8 mouse cellular contexts compared by ENCODE assay signal in genomic region chr7:82173540-82173939, GRCm38 (mm10). TPM values are rescaled to one million over a fixed set of nuclear protein-coding genes. Genes with fewer than 3 reads are reported as not detected.
A peak's percentile ranks its signal among the peaks of the same experiment; 100 is the strongest.
DNase-seq lines count a peak whose midpoint lies in the region; ATAC-seq and TF ChIP-seq lines count a peak whose summit lies in the region.

Gene Sh3gl3, plus strand, starts transcription at chr7:82173840.

- peaks cover 3% of the 10 kb centered on the region for H3K4me1 ChIP-seq in testis, adult 2 months (ENCODE audit: control insufficient read depth, insufficient read depth, low read length)
- peaks cover 21% of the 10 kb centered on the region for H3K4me1 ChIP-seq in limb, embryonic 13.5 days
- H3K4me1 ChIP-seq in stomach, postnatal 0 days (replicated peaks; ENCODE audit: control insufficient read depth, insufficient read depth) = 0 out of 2 replicates have a peak, but pooled peaks cover 3% of the 10 kb centered on the region

- peak within 1 kb of the TSS; percentile 74 for H3K9ac ChIP-seq in limb, embryonic 13.5 days
- peak within 1 kb of the TSS; percentile 59; the same call in 1 of the 2 replicates for H3K9ac ChIP-seq in stomach, postnatal 0 days (ENCODE audit: low read length)

- no peaks in the 10 kb centered on the region for H3K27me3 ChIP-seq in testis, adult 2 months (ENCODE audit: control insufficient read depth, insufficient read depth, low read length)
- peaks cover 7% of the 10 kb centered on the region; the same call in 1 of the 2 replicates for H3K27me3 ChIP-seq in limb, embryonic 13.5 days
- H3K27me3 ChIP-seq in stomach, postnatal 0 days (ENCODE audit: control insufficient read depth, insufficient read depth, low read length) = no peaks in the 10 kb centered on the region

- H3K4me2 ChIP-seq in limb, embryonic 13.5 days (replicated peaks) = peak within 1 kb of the TSS; percentile 96
- peak within 1 kb of the TSS; percentile 94 for H3K4me2 ChIP-seq in stomach, postnatal 0 days (replicated peaks; ENCODE audit: low read depth)

- peaks cover 4% of the 10 kb centered on the region for H3K36me3 ChIP-seq in testis, adult 2 months (ENCODE audit: control insufficient read depth, insufficient read depth, low read length)
- no peaks in the 10 kb centered on the region for H3K36me3 ChIP-seq in limb, embryonic 13.5 days
- no peaks in the 10 kb centered on the region for H3K36me3 ChIP-seq in stomach, postnatal 0 days (ENCODE audit: control insufficient read depth, insufficient read depth, low read length)

- no peak for ATAC-seq in limb, embryonic 13.5 days (ENCODE audit: low FRiP score, low read depth)
- ATAC-seq in stomach, postnatal 0 days (ENCODE audit: low FRiP score, low TSS enrichment) = no peak

- no peak for TF ChIP-seq CTCF in gastrocnemius, adult 2 months (IDR thresholded peaks at IDR 0.05)
- TF ChIP-seq CTCF in testis, adult 2 months (IDR thresholded peaks at IDR 0.05; ENCODE audit: control insufficient read depth, insufficient read depth, insufficient replicate concordance, low read depth, low read length) = no peak
- no peak for TF ChIP-seq CTCF in stomach, postnatal 0 days (IDR thresholded peaks at IDR 0.05; ENCODE audit: low read depth)

- no peak for TF ChIP-seq EP300 in stomach, postnatal 0 days (optimal IDR thresholded peaks at IDR 0.05)

- peak within 1 kb of the TSS; percentile 75 for H3K4me3 ChIP-seq in gastrocnemius, adult 2 months
- H3K4me3 ChIP-seq in testis, adult 2 months (ENCODE audit: control insufficient read depth, low read depth, low read length) = peak within 1 kb of the TSS; percentile 91
- peak within 1 kb of the TSS; percentile 76 for H3K4me3 ChIP-seq in limb, embryonic 13.5 days
- peak within 1 kb of the TSS; percentile 56 for H3K4me3 ChIP-seq in stomach, postnatal 0 days (ENCODE audit: low read depth, low read length)

- WGBS in limb, embryonic 13.5 days = 73% methylated on average over 3 of the region's 3 CpGs
- 82% methylated on average over 3 of the region's 3 CpGs for WGBS in stomach, postnatal 0 days

- TF ChIP-seq POLR2A in testis, adult 2 months (IDR thresholded peaks at IDR 0.05; ENCODE audit: control insufficient read depth, low read depth, low read length) = peak; percentile 43; the same call in 1 of the 2 replicates

- intact Hi-C loops in gastrocnemius, adult 2 months (cut with DNase I) = no loop called here

- no peak for DNase-seq in gastrocnemius, adult 2 months
- no peak for DNase-seq in gastrocnemius, adult 18-20 months (ENCODE audit: low spot score)
- DNase-seq in testis, postnatal 14 days (ENCODE audit: low spot score) = no peak
- DNase-seq in stomach, postnatal 0 days (ENCODE audit: low spot score) = no peak
- DNase-seq in adrenal gland, postnatal 10 days = no peak
- DNase-seq in T-cell, adult 2 months (ENCODE audit: low spot score) = no peak

- H3K27ac ChIP-seq in gastrocnemius, adult 2 months = no peak within 1 kb of the TSS
- peak within 1 kb of the TSS; percentile 92 for H3K27ac ChIP-seq in testis, adult 2 months (ENCODE audit: control insufficient read depth, insufficient read depth, low read depth, low read length)
- no peak within 1 kb of the TSS for H3K27ac ChIP-seq in limb, embryonic 13.5 days
- H3K27ac ChIP-seq in stomach, postnatal 0 days (replicated peaks) = no peak within 1 kb of the TSS

- no peaks in the 10 kb centered on the region for H3K9me3 ChIP-seq in limb, embryonic 13.5 days
- no peaks in the 10 kb centered on the region for H3K9me3 ChIP-seq in stomach, postnatal 0 days (ENCODE audit: control insufficient read depth, low read length)

RNA-seq across cellular contexts. Expression of gene Sh3gl3, which starts in this region (rescaled TPM):
- total RNA-seq in gastrocnemius, adult 2 months (2021) = under 1 TPM; 0.41 to 0.47 TPM
- under 1 TPM; 0.27 to 0.31 TPM for total RNA-seq in gastrocnemius, adult 18-20 months (2021)
- 72.9 and 81.4 TPM in 2 replicates for polyA plus RNA-seq in testis, adult 2 months (2012; rRNA removed)
- 21.4 and 22.4 TPM in 2 replicates for polyA plus RNA-seq in limb, embryonic 13.5 days (2015; fragmentation: Nextera tagmentation; extraction: Ambion mirVana)
- polyA plus RNA-seq in stomach, postnatal 0 days (2015; fragmentation: Nextera tagmentation; extraction: Ambion mirVana) = 4.0 and 4.9 TPM in 2 replicates
- total RNA-seq in adrenal gland, postnatal 10 days (2021) = 10 to 100 TPM in 1 of 2 experiments, 1 to 10 TPM in 1; 9.1 to 10.2 TPM

Comparison
In these comparisons a context has a peak if more than half of its experiments do, and no peak if none do; other contexts are left out.
1. RNA of gene Sh3gl3 (total RNA-seq): 9.1 to 10.2 TPM in adrenal gland, postnatal 10 days; 0.41 to 0.47 TPM in gastrocnemius, adult 2 months and 0.27 to 0.31 TPM in gastrocnemius, adult 18-20 months; every median in the first group is over 4 times any median in the second.
2. Peak in every context shown above with its lines, with median percentiles within 50 percentile points of each other: H3K4me3 ChIP-seq.